Mouse (Mus musculus): ENCODE measurements at regions not wholly inside any gene's neighbourhood (a gene's known extent, or its start where the extent isn't known, plus 50 kb on each side); places are given as distances from the start of the nearest gene placed in this dataset.
"Not testable (repeated sequence)": the region's sequence is repeated elsewhere in the genome, so short reads cannot be mapped to it uniquely, and the experiment has no call there.

DNA sequence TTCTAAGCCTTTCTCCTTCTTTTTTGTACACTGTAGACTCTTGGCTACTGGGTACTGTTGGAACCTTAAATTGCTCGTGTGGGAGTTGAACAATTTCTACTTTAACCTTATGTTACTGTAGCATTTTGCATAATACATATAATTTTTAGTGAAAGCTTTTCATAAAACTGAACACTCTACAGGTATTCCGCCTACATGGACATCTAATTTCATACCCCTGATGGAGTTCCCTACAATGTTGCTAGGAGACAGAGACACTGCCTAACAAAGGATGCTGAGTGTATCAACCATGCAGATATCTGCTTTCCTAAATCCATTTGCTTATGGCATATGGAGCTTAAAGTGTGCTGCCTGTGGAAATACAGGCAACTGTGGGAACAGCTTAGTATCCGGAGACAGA is 129.2 kb upstream of the Emcn start:
- peak; percentile 19 to 69 for DNase-seq (ENCODE audit: low spot score in 2 of 2)
- peak overlapping the region; percentile 88 for H3K27ac ChIP-seq
- TF ChIP-seq CTCF (conservative IDR thresholded peaks at IDR 0.05) = no peak

DNA sequence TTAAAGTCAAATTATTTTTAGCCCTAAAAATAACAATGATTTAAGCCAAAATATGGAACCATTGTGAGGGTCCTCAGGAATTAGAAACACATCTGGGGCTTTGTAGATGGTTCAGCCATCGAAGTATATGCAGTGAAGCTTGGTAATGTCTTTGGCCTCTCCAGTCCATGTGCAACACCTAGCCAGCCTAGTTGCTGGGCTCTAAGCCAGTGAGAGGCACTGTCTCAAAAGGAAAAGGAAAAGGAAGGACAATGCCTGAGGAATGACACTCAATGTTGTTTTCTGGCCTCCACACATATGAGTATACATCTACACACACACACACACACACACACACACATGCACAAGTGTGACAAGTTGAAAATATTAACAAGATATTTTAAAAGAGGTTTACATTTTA is 124.8 kb upstream of the Emcn start:
- Histone ChIP-seq H3K27ac (no peak overlapping the region), H3K4me3 (no peak overlapping the region)
- TF ChIP-seq CTCF (conservative IDR thresholded peaks at IDR 0.05) = no peak
- DNase-seq (ENCODE audit: low spot score in 2 of 2) = no peak

More for the DNA sequence above, 129.2 kb upstream of the Emcn start:
- H3K4me3 ChIP-seq = no peak overlapping the region

DNA sequence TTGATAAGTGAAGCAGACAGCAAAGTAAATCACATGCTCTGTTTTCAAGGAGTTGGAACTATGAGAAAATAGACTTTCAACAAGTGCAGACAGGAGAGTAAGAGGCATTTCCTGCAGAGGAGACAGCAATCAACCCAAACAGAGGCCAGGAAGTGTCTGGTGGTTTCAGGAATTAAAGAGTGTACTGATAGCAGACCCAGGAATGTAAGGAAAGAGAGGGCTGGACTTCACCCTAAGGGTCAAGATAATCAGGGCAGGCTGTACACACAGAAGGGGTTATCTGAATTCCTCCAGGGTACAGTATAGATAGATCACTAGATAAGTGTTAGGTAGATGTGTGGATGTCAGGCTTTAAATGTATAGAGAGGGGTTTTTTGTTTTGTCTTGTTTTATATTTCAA is 123.6 kb upstream of the Emcn start:
- no peak overlapping the region for H3K27ac ChIP-seq
- H3K4me3 ChIP-seq = no peak overlapping the region
- TF ChIP-seq CTCF (conservative IDR thresholded peaks at IDR 0.05) = no peak
- DNase-seq (ENCODE audit: low spot score in 2 of 2) = no peak

DNA sequence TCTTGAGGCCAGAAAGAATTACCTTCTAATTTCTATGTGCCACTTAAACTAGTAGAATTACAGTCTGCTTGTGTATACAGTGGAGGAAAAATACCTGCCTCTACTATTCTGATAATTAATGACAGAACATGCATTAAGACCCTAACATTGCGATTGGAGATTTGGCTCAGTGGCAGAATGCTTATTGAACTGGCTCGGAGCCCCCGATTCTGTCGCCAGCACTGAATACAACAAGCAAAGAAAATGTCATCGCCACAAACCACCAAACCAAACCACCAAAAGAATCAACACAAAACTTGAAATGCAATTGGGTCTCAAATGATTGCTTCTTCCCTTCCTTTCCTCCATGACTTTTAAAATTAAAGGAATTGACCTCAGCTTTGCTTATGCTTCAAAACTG is 122.9 kb upstream of the Emcn start:
- H3K4me3 ChIP-seq = no peak overlapping the region
- H3K27ac ChIP-seq = no peak overlapping the region
- TF ChIP-seq CTCF (conservative IDR thresholded peaks at IDR 0.05) = no peak
- DNase-seq (ENCODE audit: low spot score in 2 of 2) = no peak

DNA sequence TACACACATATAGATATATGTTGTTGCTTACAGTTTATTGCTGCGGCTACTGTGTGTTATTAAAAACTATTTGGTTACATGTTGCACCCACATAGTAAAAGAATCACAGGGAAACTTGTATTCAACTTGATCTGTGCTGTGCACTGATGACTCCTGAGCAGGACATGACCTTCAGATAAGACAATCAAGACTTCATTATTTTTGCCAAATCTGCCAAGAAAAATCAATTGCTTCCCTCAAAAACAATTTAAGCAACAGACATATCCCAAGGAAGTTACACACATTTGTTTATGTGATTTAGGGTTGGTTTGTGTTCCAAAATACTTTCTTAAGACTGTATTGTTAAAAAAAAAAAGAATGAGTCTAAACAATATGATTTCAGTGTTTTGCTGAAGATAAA is 114.7 kb upstream of the Emcn start:
- Histone ChIP-seq H3K4me3 (no peak overlapping the region), H3K27ac (no peak overlapping the region)
- no peak for TF ChIP-seq CTCF (conservative IDR thresholded peaks at IDR 0.05)
- no peak for DNase-seq (ENCODE audit: low spot score in 2 of 2)

DNA sequence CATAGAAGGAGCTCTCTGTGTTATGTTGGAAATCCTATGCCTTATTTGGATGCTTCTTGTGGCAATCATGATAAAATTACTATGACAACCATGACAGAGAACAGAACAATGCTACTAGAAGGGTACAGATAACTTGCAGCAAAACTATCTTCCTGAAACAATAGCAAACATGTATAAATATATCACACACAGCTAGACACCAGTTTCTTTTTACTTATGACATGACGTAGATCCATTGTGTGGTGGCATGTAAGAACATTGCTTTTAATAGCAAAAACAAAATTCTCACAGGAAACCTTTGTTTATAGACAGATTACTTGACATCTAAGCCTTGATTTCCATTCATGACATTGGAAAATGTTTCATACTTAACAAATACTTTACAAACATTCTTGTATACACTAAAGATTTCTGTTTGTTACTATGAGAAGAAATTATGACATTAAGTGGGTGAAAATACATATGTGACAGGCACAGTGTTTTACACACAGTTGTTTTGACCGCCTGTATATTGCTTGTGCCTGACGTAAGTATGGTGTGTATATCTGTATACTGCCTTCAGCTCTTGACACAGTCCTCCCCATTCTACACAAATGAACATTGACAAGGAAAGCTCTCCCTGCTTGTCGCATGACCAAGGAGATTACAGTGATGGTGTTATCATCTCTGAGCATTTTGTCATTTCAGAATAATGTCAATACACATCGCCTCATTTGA is 113.6 kb upstream of the Emcn start:
- Histone ChIP-seq H3K4me3 (no peak overlapping the region), H3K27ac (no peak overlapping the region)
- DNase-seq (ENCODE audit: low spot score in 2 of 2) = no peak
- TF ChIP-seq CTCF (conservative IDR thresholded peaks at IDR 0.05) = no peak

DNA sequence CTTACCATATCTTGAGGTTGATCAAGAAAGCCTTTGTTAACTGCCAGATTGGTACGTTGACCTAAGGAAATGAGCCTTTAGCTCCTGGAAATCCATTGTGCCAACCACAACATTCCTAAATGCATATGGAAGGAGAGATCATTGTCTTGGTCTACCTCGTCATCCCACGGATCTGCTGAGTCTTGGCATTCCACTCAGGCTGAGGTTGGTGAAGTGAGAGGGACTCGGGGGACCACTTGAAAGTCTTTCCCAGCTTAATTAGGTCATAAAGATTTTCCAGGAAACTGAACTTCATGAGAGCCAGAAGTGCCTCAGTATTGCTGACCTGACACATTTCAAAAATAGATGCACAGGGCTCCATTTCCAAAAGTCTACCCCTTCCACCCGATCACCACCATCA is 112.5 kb upstream of the Emcn start:
- DNase-seq (ENCODE audit: low spot score in 2 of 2) = no peak
- no peak overlapping the region for H3K4me3 ChIP-seq
- H3K27ac ChIP-seq = no peak overlapping the region
- no peak for TF ChIP-seq CTCF (conservative IDR thresholded peaks at IDR 0.05)

DNA sequence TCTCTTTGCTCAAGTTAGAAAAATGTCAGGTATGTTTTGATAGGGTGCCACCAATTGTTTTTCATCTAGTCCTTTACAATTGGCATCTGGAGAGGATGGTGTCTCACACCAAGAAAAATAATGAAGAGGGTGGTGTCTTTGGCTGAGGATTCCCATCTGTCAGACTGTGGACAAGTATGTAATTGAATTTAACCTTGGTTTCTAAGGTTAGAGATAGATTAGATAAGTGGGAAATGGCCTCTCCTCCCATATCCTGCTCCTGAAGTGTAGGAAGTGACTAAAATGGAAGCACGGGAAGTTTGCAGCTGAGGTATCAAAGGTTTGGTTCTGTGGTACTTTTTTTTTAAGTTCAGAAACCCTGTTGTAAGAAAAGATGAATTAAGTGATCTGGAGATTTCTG is 98.0 kb upstream of the Emcn start:
- no peak for DNase-seq (ENCODE audit: low spot score in 2 of 2)
- TF ChIP-seq CTCF (conservative IDR thresholded peaks at IDR 0.05) = no peak
- H3K27ac ChIP-seq = 0 out of 2 replicates have a peak overlapping the region, but pooled peaks have one; percentile 43
- H3K4me3 ChIP-seq = no peak overlapping the region

DNA sequence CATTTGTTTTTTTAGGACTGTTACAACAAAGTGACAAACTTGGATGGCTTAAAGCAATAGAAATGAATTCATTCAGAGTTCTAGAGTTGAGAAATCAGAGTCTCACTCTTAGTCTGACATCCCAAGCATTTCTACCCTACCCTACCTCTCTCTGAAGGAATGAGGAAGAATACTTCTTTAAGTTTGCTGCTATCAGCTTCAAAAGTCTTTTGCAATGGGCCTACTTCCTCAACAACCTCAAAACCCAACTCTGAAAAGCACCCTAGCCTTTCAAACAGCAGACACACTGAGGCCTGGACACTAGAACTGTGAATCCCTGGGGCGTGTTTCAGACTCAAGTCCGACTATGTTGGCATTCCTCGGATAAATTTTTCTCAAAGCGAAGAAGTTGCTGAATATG is 77.0 kb upstream of the Emcn start:
- no peak for DNase-seq (ENCODE audit: low spot score in 2 of 2)
- no peak overlapping the region for H3K4me3 ChIP-seq
- TF ChIP-seq CTCF (conservative IDR thresholded peaks at IDR 0.05) = no peak
- no peak overlapping the region for H3K27ac ChIP-seq

DNA sequence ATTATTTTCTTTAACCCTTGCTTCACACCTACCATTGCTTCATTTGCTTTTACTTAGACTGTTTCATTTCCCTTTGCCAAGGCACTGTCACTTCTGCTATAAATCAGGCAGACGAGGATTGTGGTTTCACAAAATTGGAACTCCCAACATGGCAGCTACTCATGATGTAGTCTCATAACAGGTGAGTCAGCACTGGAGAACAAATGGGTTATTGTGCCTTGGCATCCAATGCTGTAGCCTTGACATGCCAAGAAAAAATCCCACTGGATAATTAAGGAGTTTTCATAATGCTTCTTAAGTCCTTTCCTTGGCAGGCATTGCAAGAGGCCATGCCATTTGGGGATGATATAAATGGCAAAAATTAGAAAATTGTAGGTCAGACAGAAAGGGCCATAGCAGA is 73.1 kb upstream of the Emcn start:
- no peak for TF ChIP-seq CTCF (conservative IDR thresholded peaks at IDR 0.05)
- no peak overlapping the region for H3K4me3 ChIP-seq
- no peak overlapping the region for H3K27ac ChIP-seq
- no peak for DNase-seq (ENCODE audit: low spot score in 2 of 2)

DNA sequence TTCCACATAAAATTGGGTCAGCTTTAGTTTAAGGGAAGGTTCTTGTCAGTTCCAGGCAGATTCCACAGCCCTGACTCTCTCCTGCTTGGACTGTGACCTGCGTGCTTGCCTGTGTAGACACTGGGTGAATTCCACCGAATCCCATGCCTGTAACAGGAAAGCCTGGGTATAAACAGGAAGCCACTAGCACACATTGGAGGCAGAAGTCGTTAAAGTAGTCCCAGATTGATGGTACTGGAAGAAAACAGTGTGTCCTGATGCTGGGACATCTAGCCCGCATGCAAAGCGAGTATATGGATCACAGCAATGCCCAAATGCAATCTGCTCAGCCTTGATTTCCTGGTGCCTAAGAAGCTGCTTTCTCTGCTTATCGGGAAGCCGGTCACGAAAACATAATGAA is 65.4 kb upstream of the Emcn start:
- peak overlapping the region; percentile 73 for H3K27ac ChIP-seq
- DNase-seq (ENCODE audit: low spot score in 2 of 2) = peak in 1 of 2 experiments; percentile 23
- no peak overlapping the region for H3K4me3 ChIP-seq
- no peak for TF ChIP-seq CTCF (conservative IDR thresholded peaks at IDR 0.05)

DNA sequence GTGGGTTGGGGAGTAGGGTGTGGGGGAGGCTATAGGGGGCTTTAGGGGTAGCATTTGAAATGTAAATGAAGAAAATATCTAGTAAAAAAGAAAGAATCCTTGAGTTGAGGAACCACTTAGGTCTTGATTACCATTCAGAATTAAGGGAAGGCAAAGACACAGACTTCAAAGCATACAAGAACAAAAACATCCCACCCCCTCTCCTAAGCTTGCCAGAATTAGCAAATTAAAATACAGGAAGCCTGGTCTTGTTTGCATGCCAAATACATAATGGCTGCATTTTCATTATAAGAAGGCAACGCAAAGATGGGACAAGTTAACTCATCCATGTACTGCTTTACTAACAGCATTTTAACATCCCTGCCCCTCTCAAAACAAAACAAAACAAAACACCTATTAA is 61.6 kb upstream of the Emcn start:
- peak; percentile 19 to 20 for DNase-seq (ENCODE audit: low spot score in 2 of 2)
- peak overlapping the region; percentile 36; the same call in 1 of the 2 replicates for H3K27ac ChIP-seq
- TF ChIP-seq CTCF (conservative IDR thresholded peaks at IDR 0.05) = no peak
- no peak overlapping the region for H3K4me3 ChIP-seq

DNA sequence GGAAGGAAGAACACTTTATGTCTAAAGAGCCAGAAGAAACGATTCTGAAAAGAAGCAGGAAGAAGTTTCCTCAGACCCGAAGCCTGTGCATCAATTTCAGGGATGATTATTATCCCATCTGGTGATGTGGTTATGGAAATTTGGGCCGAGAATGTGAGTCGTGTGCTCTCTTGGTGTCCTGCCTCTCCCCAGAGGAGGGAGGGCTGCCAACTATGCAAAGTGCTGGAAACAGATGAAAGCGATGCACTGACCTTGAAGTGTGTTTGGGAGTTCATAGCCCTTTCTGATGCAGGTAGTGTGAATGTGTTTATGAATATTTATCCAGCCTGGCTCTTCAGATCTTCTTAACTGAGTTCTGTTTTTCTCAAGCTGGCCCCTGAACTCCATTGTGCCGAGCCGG is 59.8 kb upstream of the Emcn start:
- no peak for DNase-seq (ENCODE audit: low spot score in 2 of 2)
- TF ChIP-seq CTCF (conservative IDR thresholded peaks at IDR 0.05) = no peak
- Histone ChIP-seq H3K4me3 (no peak overlapping the region), H3K27ac (peak overlapping the region; percentile 46)

DNA sequence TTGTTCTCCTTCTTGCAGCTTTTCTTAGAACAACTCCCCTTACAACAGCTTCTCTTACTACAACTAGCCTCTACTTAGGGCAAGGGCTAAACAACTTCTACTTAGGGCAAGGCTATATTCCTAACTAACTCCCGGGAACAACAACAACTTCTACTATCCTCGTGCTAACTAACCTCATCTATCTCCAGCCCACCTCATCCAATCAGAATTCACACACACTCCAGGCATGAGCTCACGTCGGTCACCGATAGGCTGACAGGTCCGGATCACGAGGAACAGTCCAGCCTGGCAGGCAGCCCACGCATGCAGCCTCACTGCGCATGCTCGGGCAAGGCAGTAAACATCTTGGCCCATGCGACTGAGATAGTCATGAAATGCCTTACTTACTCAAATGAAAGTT is 53.3 kb upstream of the Emcn start:
- not testable (repeated sequence) for H3K27ac ChIP-seq; H3K4me3 ChIP-seq; DNase-seq (ENCODE audit: low spot score in 2 of 2)
